Mouse (Mus musculus) adrenal gland, postnatal 10 days (tissue): ENCODE measurements around the gene Nagpa. TPM values are rescaled to one million over a fixed set of nuclear protein-coding genes. Genes with fewer than 3 reads are reported as not detected.
"Not testable (repeated sequence)": the region's sequence is repeated elsewhere in the genome, so short reads cannot be mapped to it uniquely, and the experiment has no call there.

Source experiments
- DNase-seq: peaks from one replicate; pipeline ENCODE4 v3.0.0; 2021; ENCODE audit warnings: mixed read lengths
- long read RNA-seq, 2 experiments: library from polyadenylated mRNA; stranded (forward); transcript quantifications; one replicate each; pipeline ENCODE4 v2.0.0; 2021
- total RNA-seq, 2 experiments: library from RNA; stranded (reverse); gene quantifications; 2 replicates each; pipeline ENCODE4 v1.2.3; 2021

Nagpa gene
- 10 to 100 TPM; 19.3 to 20.2 TPM for total RNA-seq
- long read RNA-seq, experiment 1, transcript Nagpa-203 (9 exons, 2,230 nt): minor isoform, 6 of 79 reads
- long read RNA-seq, experiment 1, transcript Nagpa-201 (10 exons, 2,143 nt): major isoform, 50 of 79 reads
- long read RNA-seq, experiment 1, partial matches to known transcripts: 2 of 79 reads
- long read RNA-seq, experiment 1, other reads (novel, unspliced or antisense): 21 of 79 reads
- long read RNA-seq, experiment 2, transcript Nagpa-201 (10 exons, 2,143 nt): major isoform, 17 of 26 reads
- long read RNA-seq, experiment 2, partial matches to known transcripts: 1 of 26 reads
- long read RNA-seq, experiment 2, other reads (novel, unspliced or antisense): 8 of 26 reads

- peak; percentile 89 for DNase-seq
Measured at GRCm38 (mm10) chr16:5203668-5204433, at the start of gene Nagpa. Gene Nagpa, minus strand, starts transcription at chr16:5204012.

- DNase-seq: no peak
Measured at GRCm38 (mm10) chr16:5252260-5252659, 48.4 kb upstream of the Nagpa start.

GRCm38 (mm10) chr16:5250891-5251290, 47.1 kb upstream of the Nagpa start:
- DNase-seq: no peak

- DNase-seq: peak; percentile 82
Measured at GRCm38 (mm10) chr16:5244411-5244810, 40.6 kb upstream of the Nagpa start.

GRCm38 (mm10) chr16:5242882-5243281, 39.1 kb upstream of the Nagpa start:
- no peak for DNase-seq

GRCm38 (mm10) chr16:5242355-5242754, 38.5 kb upstream of the Nagpa start:
- DNase-seq: no peak

- peak; percentile 96 for DNase-seq
Measured at GRCm38 (mm10) chr16:5233418-5234313, 29.9 kb upstream of the Nagpa start, which contains the start of gene Alg1. Gene Alg1, plus strand, starts transcription at chr16:5233621.

- no peak for DNase-seq
Measured at GRCm38 (mm10) chr16:5232982-5233381, 29.2 kb upstream of the Nagpa start.

- not testable (repeated sequence) for DNase-seq
Measured at GRCm38 (mm10) chr16:5228103-5228502, 24.3 kb upstream of the Nagpa start.

- DNase-seq: not testable (repeated sequence)
Measured at GRCm38 (mm10) chr16:5227501-5227900, 23.7 kb upstream of the Nagpa start.

GRCm38 (mm10) chr16:5226534-5226933, 22.7 kb upstream of the Nagpa start:
- DNase-seq: peak; percentile 39

- peak; percentile 21 for DNase-seq
Measured at GRCm38 (mm10) chr16:5222140-5222539, 18.3 kb upstream of the Nagpa start, which contains the start of gene AU021092. Gene AU021092, minus strand, starts transcription at chr16:5222299.

- DNase-seq: no peak
Measured at GRCm38 (mm10) chr16:5221403-5221802, 17.6 kb upstream of the Nagpa start.

- peak; percentile 30 for DNase-seq
Measured at GRCm38 (mm10) chr16:5217341-5218133, 13.7 kb upstream of the Nagpa start.

GRCm38 (mm10) chr16:5216686-5217085, 12.9 kb upstream of the Nagpa start:
- DNase-seq: no peak

- DNase-seq: no peak
Measured at GRCm38 (mm10) chr16:5214126-5214525, 10.3 kb upstream of the Nagpa start.

- no peak for DNase-seq
Measured at GRCm38 (mm10) chr16:5212150-5212549, 8.3 kb upstream of the Nagpa start.

GRCm38 (mm10) chr16:5210365-5210764, 6.6 kb upstream of the Nagpa start:
- no peak for DNase-seq

GRCm38 (mm10) chr16:5206051-5206450, 2.2 kb upstream of the Nagpa start:
- no peak for DNase-seq

GRCm38 (mm10) chr16:5205431-5205970, 1.7 kb upstream of the Nagpa start:
- no peak for DNase-seq

GRCm38 (mm10) chr16:5203200-5203599, 612 bp downstream of the Nagpa start:
- peak; percentile 41 for DNase-seq
